Mouse (Mus musculus): ENCODE results near the gene Rgl1.

GRCm38 (mm10) chr1:152531498-152531897 lies 234.7 kb downstream of the Rgl1 start:
- TF ChIP-seq CTCF (IDR thresholded peaks at IDR 0.05; ENCODE audit: control insufficient read depth, insufficient read depth, insufficient read length) (peak; percentile 7), MYOD1 (IDR thresholded peaks at IDR 0.05; ENCODE audit: control insufficient read depth, insufficient read length, low read depth) (no peak), MAX (IDR thresholded peaks at IDR 0.05) (no peak), CEBPB (IDR thresholded peaks at IDR 0.05; ENCODE audit: low read depth) (no peak), USF1 (IDR thresholded peaks at IDR 0.05; ENCODE audit: low read depth) (no peak), MYOG (IDR thresholded peaks at IDR 0.05; ENCODE audit: control insufficient read depth, extremely low read depth, insufficient read length) (no peak)
